Mouse (Mus musculus): ENCODE measurements around the gene Gstp3.
"Not testable (repeated sequence)": the region's sequence is repeated elsewhere in the genome, so short reads cannot be mapped to it uniquely, and the experiment has no call there.

Gstp3 gene

GRCm38 (mm10) chr19:4082219-4082965 is 23.0 kb upstream of the Gstp3 start:
- Histone ChIP-seq H3K36me3 (ENCODE audit: control insufficient read depth, insufficient read depth, low read length, poor library complexity, severe bottlenecking) (no peaks in the 10 kb centered on the region), H3K27me3 (ENCODE audit: control insufficient read depth, insufficient read depth, low read length, poor library complexity, severe bottlenecking) (0 out of 2 replicates have a peak, but pooled peaks cover 2% of the 10 kb centered on the region)
- no peak for DNase-seq (ENCODE audit: low read depth, low spot score)

GRCm38 (mm10) chr19:4081394-4081793 is 22.0 kb upstream of the Gstp3 start, which contains the start of gene Cabp2:
Gene Cabp2, plus strand, starts transcription at chr19:4081578.
- DNase-seq (ENCODE audit: low read depth, low spot score) = no peak
- 0 out of 2 replicates have a peak, but pooled peaks cover 2% of the 10 kb centered on the region for H3K27me3 ChIP-seq (ENCODE audit: control insufficient read depth, insufficient read depth, low read length, poor library complexity, severe bottlenecking)
- H3K36me3 ChIP-seq (ENCODE audit: control insufficient read depth, insufficient read depth, low read length, poor library complexity, severe bottlenecking) = no peaks in the 10 kb centered on the region

- H3K27me3 ChIP-seq (ENCODE audit: control insufficient read depth, insufficient read depth, low read length, poor library complexity, severe bottlenecking) = 0 out of 2 replicates have a peak, but pooled peaks cover 2% of the 10 kb centered on the region
- no peaks in the 10 kb centered on the region for H3K36me3 ChIP-seq (ENCODE audit: control insufficient read depth, insufficient read depth, low read length, poor library complexity, severe bottlenecking)
- no peak for DNase-seq (ENCODE audit: low read depth, low spot score)
Observed at GRCm38 (mm10) chr19:4080511-4081009, 21.2 kb upstream of the Gstp3 start.

GRCm38 (mm10) chr19:4079594-4079993 is 20.2 kb upstream of the Gstp3 start:
- Histone ChIP-seq H3K27me3 (ENCODE audit: control insufficient read depth, insufficient read depth, low read length, poor library complexity, severe bottlenecking) (0 out of 2 replicates have a peak, but pooled peaks cover 2% of the 10 kb centered on the region), H3K36me3 (ENCODE audit: control insufficient read depth, insufficient read depth, low read length, poor library complexity, severe bottlenecking) (no peaks in the 10 kb centered on the region)
- DNase-seq (ENCODE audit: low read depth, low spot score) = no peak

GRCm38 (mm10) chr19:4075531-4075930 is 16.2 kb upstream of the Gstp3 start:
- H3K27me3 ChIP-seq (ENCODE audit: control insufficient read depth, insufficient read depth, low read length, poor library complexity, severe bottlenecking) = no peaks in the 10 kb centered on the region

GRCm38 (mm10) chr19:4072706-4073424 is 13.5 kb upstream of the Gstp3 start:
- H3K27me3 ChIP-seq (ENCODE audit: control insufficient read depth, insufficient read depth, low read length, poor library complexity, severe bottlenecking) = no peaks in the 10 kb centered on the region
- no peak for DNase-seq (ENCODE audit: low read depth, low spot score)
- H3K36me3 ChIP-seq (ENCODE audit: control insufficient read depth, insufficient read depth, low read length, poor library complexity, severe bottlenecking) = no peaks in the 10 kb centered on the region

More at GRCm38 (mm10) chr19:4075531-4075930, 16.2 kb upstream of the Gstp3 start:
- no peak for DNase-seq (ENCODE audit: low read depth, low spot score)
- no peaks in the 10 kb centered on the region for H3K36me3 ChIP-seq (ENCODE audit: control insufficient read depth, insufficient read depth, low read length, poor library complexity, severe bottlenecking)

GRCm38 (mm10) chr19:4071406-4071805 is 12.0 kb upstream of the Gstp3 start:
- no peaks in the 10 kb centered on the region for H3K27me3 ChIP-seq (ENCODE audit: control insufficient read depth, insufficient read depth, low read length, poor library complexity, severe bottlenecking)
- no peaks in the 10 kb centered on the region for H3K36me3 ChIP-seq (ENCODE audit: control insufficient read depth, insufficient read depth, low read length, poor library complexity, severe bottlenecking)
- no peak for DNase-seq (ENCODE audit: low read depth, low spot score)

- Histone ChIP-seq H3K36me3 (ENCODE audit: control insufficient read depth, insufficient read depth, low read length, poor library complexity, severe bottlenecking) (no peaks in the 10 kb centered on the region), H3K27me3 (ENCODE audit: control insufficient read depth, insufficient read depth, low read length, poor library complexity, severe bottlenecking) (no peaks in the 10 kb centered on the region)
- DNase-seq (ENCODE audit: low read depth, low spot score) = no peak
Observed at GRCm38 (mm10) chr19:4070756-4071155, 11.4 kb upstream of the Gstp3 start.

- H3K36me3 ChIP-seq (ENCODE audit: control insufficient read depth, insufficient read depth, low read length, poor library complexity, severe bottlenecking) = no peaks in the 10 kb centered on the region
- no peak for DNase-seq (ENCODE audit: low read depth, low spot score)
- no peaks in the 10 kb centered on the region for H3K27me3 ChIP-seq (ENCODE audit: control insufficient read depth, insufficient read depth, low read length, poor library complexity, severe bottlenecking)
Observed at GRCm38 (mm10) chr19:4070311-4070710, 10.9 kb upstream of the Gstp3 start.

- H3K36me3 ChIP-seq (ENCODE audit: control insufficient read depth, insufficient read depth, low read length, poor library complexity, severe bottlenecking) = no peaks in the 10 kb centered on the region
- H3K27me3 ChIP-seq (ENCODE audit: control insufficient read depth, insufficient read depth, low read length, poor library complexity, severe bottlenecking) = no peaks in the 10 kb centered on the region
- no peak for DNase-seq (ENCODE audit: low read depth, low spot score)
Observed at GRCm38 (mm10) chr19:4068717-4069410, 9.5 kb upstream of the Gstp3 start.

- not testable (repeated sequence) for H3K36me3 ChIP-seq (ENCODE audit: control insufficient read depth, insufficient read depth, low read length, poor library complexity, severe bottlenecking); H3K27me3 ChIP-seq (ENCODE audit: control insufficient read depth, insufficient read depth, low read length, poor library complexity, severe bottlenecking); DNase-seq (ENCODE audit: low read depth, low spot score)
Observed at GRCm38 (mm10) chr19:4068242-4068641, 8.9 kb upstream of the Gstp3 start.

- DNase-seq (ENCODE audit: low read depth, low spot score) = no peak
- Histone ChIP-seq H3K27me3 (ENCODE audit: control insufficient read depth, insufficient read depth, low read length, poor library complexity, severe bottlenecking) (no peaks in the 10 kb centered on the region), H3K36me3 (ENCODE audit: control insufficient read depth, insufficient read depth, low read length, poor library complexity, severe bottlenecking) (no peaks in the 10 kb centered on the region)
Observed at GRCm38 (mm10) chr19:4066877-4067276, 7.5 kb upstream of the Gstp3 start.

- Histone ChIP-seq H3K36me3 (ENCODE audit: control insufficient read depth, insufficient read depth, low read length, poor library complexity, severe bottlenecking) (no peaks in the 10 kb centered on the region), H3K27me3 (ENCODE audit: control insufficient read depth, insufficient read depth, low read length, poor library complexity, severe bottlenecking) (no peaks in the 10 kb centered on the region)
- no peak for DNase-seq (ENCODE audit: low read depth, low spot score)
Observed at GRCm38 (mm10) chr19:4066280-4066679, 6.9 kb upstream of the Gstp3 start.

- H3K27me3 ChIP-seq (ENCODE audit: control insufficient read depth, insufficient read depth, low read length, poor library complexity, severe bottlenecking); DNase-seq (ENCODE audit: low read depth, low spot score); H3K36me3 ChIP-seq (ENCODE audit: control insufficient read depth, insufficient read depth, low read length, poor library complexity, severe bottlenecking): not testable (repeated sequence)
Observed at GRCm38 (mm10) chr19:4064501-4064900, 5.1 kb upstream of the Gstp3 start.

- H3K36me3 ChIP-seq (ENCODE audit: control insufficient read depth, insufficient read depth, low read length, poor library complexity, severe bottlenecking); DNase-seq (ENCODE audit: low read depth, low spot score); H3K27me3 ChIP-seq (ENCODE audit: control insufficient read depth, insufficient read depth, low read length, poor library complexity, severe bottlenecking): not testable (repeated sequence)
Observed at GRCm38 (mm10) chr19:4063357-4063756, 4.0 kb upstream of the Gstp3 start.

All from splenic B cell, adult 2 months (primary cell).